Mouse (Mus musculus): ENCODE data around the gene Trmt10c.
"Not testable (repeated sequence)": the region's sequence is repeated elsewhere in the genome, so short reads cannot be mapped to it uniquely, and the experiment has no call there.

The Trmt10c gene

DNA sequence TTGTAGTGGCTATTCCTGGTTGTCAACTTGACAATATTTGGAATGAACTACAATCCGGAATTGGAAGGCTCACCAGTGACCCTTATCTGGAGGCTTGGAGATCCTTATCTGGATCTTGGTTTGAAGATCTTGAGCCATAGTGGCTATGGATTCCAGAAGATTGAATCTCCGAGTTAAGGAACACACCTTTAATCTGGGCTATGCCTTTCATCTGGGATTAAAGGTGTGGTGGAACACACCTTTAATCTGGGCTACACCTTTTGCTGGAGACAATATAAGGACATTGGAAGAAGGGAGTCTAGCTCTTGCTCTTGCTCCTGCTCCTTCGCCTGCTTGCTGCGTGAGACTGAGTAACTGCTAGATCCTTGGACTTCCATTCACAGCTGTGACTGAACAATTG, 10.4 kb upstream of the Trmt10c start, which contains the start of gene Senp7:
Senp7 (plus strand) TSS at position 301 of the 400 bp plus-strand sequence.
- not testable (repeated sequence) for DNase-seq (ENCODE audit: low read depth)

DNA sequence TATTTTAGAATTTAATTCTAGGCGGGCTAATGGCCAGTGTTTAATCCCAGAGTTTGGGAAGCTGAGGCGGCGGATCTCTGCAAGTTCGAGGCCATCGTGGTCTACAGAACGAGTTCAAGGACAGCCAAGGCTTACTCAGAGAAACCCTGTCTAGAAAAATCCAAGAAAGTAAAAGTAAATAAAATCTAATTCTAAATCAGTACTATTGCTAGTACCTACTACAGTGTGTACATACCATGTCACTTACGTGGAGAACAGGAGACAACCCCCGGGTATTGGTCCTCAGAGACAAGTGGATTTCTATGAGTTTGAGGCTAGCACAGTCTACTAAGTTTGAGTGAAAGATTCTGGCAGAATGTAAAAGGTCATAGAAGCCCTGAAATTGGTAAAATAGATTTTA, 471 bp upstream of the Trmt10c start:
- no peak for DNase-seq (ENCODE audit: low read depth)

DNA sequence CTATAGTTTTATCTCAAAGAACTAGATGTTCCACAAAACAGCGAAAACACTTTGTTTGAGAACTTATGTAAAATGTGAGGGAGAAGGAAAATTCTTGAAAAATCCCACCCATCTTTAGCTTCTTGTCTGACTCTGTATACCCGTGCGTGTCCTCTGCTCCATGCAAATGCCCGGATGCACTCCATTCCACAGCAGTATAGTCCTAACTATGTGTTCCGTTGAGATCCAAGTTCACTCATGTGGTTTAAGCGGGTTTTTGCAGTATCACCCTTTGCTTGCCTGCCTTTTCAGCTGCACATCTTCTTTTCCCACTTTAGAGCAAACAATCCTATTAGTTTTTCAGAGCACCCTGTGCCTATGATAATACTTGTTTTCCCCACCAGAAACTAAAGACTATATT, 1.1 kb downstream of the Trmt10c start:
- peak; percentile 61 for DNase-seq (ENCODE audit: low read depth)

DNA sequence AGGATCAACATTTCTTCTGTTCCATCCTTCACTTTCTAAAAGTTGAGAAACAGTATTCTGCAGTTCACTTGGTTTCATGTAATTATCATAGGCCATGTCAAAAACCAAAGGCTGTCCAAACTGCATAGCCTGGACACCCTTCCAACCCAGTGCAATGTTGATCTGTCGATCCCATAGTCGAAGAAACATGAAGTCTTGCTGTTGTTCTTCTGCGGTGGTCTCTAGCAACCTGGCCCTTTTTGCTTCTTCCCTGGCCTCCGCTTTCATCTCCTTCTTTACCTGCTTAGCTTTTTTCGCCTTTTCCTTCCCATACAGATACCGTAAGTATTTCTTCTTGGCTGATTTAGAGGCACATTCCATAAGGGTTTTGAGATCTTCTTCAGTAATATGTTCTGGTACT, 3.1 kb downstream of the Trmt10c start:
- DNase-seq (ENCODE audit: low read depth) = no peak

DNA sequence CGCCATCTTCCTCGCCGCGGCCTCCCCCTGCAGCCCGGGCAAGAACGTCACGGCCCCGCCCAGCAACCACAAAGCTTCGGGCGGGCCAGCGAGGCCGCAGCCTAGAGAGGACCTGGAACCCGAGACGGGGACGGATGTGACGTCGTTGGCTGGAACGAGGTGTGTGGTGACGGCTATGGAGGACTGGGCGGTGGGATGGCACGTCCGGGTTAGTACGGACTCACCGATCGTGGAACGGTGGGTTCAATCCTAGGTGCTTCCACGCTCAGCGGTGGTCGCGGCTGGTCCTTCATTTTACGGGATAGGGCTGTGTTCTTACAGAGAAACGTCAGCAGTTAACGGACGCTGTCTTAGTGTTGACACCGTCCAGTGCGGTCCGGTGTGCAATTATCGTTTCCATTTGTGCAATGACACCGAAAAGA, 7.9 kb downstream of the Trmt10c start, which contains the start of gene Pcnp:
Pcnp (minus strand) TSS at position 79 of the 422 bp plus-strand sequence.
- DNase-seq (ENCODE audit: low read depth) = peak; percentile 98

DNA sequence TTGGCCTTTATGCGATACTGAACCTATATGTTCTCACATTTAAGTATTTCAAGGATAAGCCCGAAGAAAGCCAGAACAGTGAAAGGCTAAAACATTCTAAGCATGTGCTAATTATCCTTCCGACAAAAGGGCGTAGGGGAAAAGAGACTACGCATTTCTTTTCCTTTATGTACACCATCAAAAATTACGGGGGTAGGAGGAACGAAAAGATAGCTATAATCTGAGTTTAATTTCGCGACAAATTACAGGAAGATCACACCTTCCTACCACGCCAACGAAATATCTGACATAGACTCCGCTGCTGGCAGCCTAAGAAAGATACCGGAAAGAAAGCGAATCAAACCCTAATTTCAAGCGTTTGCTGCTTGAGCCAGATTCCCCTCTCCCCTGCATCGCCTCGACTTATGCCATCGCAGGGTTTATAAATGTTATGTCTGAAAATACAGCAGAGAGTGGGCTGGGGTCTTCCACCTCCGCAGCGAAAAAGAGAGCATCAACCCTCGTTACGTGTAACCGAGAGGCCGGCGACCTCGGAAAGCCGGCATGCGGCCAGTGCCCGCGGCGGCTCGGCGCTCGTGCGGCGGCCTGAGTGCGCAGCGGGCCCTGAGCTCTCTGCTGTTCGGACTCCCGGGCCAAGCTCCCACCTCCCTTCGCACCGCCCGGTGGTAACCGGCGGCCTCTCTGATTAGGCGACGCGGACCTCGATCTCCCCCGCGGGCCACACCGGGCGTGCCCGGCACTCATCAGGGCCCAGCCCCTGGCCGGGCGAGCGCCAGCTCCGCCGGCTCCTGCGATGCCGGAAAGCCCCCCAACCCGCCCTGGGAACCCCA, 8.7 kb downstream of the Trmt10c start:
- DNase-seq (ENCODE audit: low read depth) = peak; percentile 62

DNA sequence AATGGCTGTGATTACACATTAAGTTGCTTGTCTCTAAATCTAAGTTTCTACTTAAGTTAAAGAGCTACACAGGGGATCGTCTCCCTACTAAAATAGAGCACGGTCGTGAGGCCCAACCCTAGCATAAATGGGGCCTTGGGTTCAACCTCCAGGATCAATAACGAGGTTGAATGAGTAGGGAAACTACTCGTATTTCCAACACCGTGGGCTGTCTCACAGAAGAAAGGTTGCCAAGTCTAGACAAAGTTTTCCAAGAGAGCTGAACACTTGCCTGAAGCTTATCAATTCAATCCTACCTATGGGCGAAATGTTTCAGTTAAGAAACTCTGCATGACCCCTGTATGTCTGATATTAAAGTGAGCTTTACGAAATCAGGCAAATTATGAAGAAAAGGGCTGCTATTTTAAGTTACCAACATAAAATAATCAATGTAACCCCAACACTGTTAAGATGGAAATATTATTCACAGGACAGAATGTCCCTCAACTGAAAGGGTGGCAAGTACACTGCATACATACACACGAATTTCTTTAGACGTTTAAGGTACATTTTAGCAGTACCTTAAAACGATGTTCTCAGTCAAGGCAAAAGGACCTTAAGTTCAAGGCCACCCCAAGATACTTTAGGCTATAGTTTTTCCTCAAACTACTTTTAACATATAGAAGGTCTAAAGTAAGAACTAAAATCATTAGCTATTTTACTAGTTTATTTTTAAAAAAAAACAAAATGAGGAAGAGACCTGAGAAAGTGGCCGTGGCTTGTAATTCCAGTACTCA, 9.6 kb downstream of the Trmt10c start:
- DNase-seq (ENCODE audit: low read depth) = no peak

DNA sequence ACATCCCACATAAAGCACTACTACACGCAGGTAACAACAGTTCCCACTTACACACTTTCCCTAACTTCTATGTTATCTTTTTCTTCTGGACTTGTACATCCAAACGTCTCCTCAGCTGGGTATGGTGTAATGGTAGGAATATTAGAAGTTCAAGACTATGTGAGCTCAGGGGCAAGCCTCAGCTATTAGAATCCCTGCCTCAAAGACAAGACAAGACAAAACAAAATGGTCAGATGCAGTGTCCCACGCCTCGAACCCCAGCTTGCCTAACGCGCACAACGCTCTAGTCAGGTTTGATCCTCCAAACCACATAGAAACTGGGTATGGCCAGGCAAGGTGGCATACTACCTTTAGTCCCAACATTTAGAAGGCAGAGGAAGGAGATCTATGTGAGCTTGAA, 18.0 kb downstream of the Trmt10c start:
- DNase-seq (ENCODE audit: low read depth) = no peak

DNA sequence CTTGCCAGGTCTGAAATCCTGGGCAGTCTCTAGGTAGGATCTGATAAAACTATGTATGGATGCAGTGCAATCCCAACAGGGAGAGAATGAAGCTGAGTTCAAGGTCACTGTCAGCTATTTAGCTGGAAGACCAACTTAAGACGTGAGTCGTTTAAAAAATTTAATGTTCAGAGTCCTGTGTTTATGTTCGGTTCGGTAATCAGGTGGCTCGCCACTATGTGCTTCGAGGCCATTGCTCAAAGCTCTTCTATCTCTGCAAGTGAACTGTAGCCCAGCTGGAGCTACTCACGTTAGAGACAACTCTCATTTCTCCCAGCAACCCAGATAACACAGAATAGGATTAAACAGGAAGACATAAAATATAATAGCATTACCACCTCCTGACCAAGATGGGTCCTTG, 23.5 kb downstream of the Trmt10c start:
- no peak for DNase-seq (ENCODE audit: low read depth)

DNA sequence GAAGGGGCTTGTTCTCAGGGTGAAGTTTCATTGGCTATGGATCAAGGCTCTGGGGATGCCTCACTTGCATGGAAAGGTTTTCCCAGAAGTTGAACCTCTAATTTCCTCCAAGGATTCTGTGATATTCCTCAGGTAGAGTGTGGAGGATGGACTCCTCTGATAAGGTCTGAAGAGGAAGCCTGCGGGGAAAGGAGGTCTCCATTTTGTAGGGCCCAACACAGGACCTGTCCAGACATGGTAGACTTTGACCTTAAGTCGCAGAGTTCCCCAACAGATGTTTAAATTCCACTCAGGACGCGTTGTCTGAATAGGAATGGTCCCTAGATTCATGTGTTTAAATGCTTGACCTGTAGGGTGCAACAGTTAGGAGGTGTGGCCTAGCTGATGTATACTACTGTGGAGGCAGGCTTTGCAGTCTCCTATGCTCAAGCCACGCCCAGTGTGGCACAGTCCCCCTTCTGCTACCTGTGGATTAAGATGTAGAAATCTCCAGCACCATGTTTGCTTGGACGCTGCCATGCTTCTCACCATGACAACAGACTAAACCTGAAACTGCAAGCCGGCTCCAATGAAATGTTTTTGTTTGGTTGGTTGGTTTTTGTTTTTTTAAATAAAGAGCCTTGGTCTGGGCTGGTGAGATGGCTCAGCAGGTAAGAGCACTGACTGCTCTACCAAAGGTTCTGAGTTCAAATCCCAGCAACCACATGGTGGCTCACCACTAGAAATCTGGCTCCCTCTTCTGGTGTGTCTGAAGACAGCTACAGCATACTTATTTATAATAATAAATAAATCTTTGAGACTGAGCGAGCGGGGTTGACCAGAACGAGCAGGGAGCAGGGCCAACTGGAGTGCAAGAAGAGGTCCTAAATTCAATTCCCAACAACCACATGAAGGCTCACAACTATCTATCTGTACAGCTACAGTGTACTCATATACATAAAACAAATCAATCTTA, 24.6 kb downstream of the Trmt10c start:
- no peak for DNase-seq (ENCODE audit: low read depth)

DNA sequence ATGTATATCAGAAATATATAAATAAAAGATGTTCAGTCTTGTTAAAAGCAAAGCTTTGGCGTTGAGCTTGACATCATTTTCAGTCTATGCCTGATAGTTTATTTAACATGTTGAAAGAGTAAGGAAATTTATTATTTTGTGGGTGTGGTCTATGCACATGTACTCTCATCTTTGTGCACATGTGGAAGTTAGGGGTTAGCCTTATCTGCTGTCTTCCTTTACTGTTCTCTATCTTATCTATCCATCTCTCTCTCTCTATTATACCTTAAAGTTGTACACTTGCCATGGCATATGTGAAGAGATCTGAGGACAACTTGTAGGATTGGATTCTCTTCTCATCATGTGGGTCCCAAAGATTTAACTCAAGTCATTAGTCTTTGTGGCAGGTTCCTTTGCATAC, 28.8 kb downstream of the Trmt10c start:
- no peak for DNase-seq (ENCODE audit: low read depth)

DNA sequence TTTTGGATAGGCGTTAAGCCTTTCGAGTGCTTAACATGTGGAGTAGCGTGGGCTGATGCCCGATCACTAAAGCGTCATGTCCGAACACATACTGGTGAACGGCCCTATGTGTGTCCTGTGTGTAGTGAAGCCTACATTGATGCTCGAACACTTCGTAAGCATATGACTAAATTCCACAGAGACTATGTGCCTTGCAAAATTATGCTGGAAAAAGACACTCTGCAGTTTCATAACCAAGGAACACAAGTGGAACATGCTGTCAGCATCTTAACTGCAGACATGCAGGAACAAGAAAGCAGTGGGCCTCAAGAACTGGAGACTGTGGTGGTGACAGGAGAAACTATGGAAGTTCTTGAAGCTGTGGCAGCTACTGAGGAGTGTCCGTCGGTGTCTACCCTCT, 30.8 kb downstream of the Trmt10c start:
- no peak for DNase-seq (ENCODE audit: low read depth)

DNA sequence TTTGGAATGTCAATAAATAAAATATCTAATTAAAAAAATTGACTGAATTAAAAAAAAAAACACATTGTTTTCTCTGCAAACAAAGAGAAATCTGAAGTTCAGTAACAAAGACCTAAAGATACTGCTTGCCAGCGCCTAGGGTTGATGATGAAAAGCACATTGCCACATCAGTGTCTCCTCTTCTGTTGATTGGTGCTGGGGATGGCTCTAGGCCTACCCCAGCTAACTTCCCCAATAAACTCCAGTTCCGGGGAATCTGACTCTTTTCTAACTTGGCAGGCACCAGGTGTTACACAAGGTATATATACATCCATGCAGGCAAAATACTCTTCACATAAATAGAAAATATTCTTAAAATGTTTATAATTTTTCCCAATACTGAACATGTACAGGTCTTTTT, 43.4 kb downstream of the Trmt10c start:
- no peak for DNase-seq (ENCODE audit: low read depth)

DNA sequence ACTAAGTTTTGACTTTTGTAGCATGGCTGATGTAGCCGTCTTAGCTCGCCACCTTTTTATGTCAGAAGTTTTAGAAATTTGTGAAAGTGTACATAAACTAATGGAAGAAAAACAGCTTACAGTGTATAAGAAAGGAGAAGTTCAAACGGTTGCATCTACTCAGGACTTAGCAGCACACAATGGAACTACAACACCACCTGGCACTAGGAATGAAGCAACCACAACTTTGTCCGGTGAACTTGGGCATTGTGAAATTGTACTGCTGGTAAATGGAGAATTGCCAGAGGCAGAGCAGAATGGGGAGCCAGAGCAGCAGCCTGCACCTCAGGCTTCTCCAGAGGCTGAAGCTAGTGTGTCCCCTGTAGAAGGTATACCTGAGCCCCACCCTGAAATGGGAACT, 47.3 kb downstream of the Trmt10c start:
- DNase-seq (ENCODE audit: low read depth) = no peak

DNA sequence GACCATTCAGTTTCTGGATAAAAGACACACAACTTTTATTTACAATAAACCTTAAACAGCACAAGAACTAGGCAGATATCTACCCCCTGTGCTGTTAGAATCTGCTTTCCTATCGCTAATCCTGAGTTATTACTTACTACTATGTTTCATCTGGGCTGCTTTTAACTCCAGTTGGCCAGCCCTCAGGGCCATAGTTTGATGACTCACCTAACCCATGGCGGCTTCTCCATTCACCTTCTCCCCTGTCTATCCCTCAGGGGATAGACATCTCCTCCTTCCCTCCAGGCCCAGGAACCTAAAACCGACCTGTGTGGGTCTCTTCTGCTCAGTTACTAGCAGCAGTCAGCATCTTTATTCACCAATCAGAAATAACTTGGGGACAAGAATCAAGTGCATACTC, 51.6 kb downstream of the Trmt10c start:
- no peak for DNase-seq (ENCODE audit: low read depth)

All from NIH3T3 (cell line).